Mouse (Mus musculus): ENCODE measurements at regions not wholly inside any gene's neighbourhood (a gene's known extent, or its start where the extent isn't known, plus 50 kb on each side); places are given as distances from the start of the nearest gene placed in this dataset.
"Not testable (repeated sequence)": the region's sequence is repeated elsewhere in the genome, so short reads cannot be mapped to it uniquely, and the experiment has no call there.

GRCm38 (mm10) chr8:19588715-19589114 lies 93.8 kb downstream of the Defb7 start:
- no peak for DNase-seq (ENCODE audit: low spot score in 2 of 2)

- DNase-seq (ENCODE audit: low spot score in 2 of 2) = not testable (repeated sequence)
These were observed 106.6 kb downstream of the Defb7 start for GRCm38 (mm10) chr8:19601542-19601941.

- DNase-seq (ENCODE audit: low spot score in 2 of 2) = no peak
These were observed 111.7 kb downstream of the Defb7 start for GRCm38 (mm10) chr8:19606586-19606985.

GRCm38 (mm10) chr8:19627514-19627913 lies 101.9 kb upstream of the 4930467E23Rik start:
- peak in 1 of 2 experiments; percentile 16 for DNase-seq (ENCODE audit: low spot score in 2 of 2)

GRCm38 (mm10) chr8:19648591-19648990 lies 80.8 kb upstream of the 4930467E23Rik start:
- not testable (repeated sequence) for DNase-seq (ENCODE audit: low spot score in 2 of 2)

Measured in frontal cortex, postnatal 14 days (tissue).